In genomic region chr17:84293221-84293620, GRCm38 (mm10) we compare ENCODE assay signal across 15 mouse cellular contexts.
A peak's percentile ranks its signal among the peaks of the same experiment; 100 is the strongest.
DNase-seq lines count a peak whose midpoint lies in the region; ATAC-seq and TF ChIP-seq lines count a peak whose summit lies in the region.
"Had no signal": no experiment of that assay in that cellular context is flagged by ENCODE, and none has a peak within 500 bp of the region (broad histone marks: within the 10 kb centered on the region; RNA-seq: fewer than 3 reads in every experiment).

No protein-coding gene starts in this region.

- no peaks in the 10 kb centered on the region; the same call in 1 of the 2 replicates for H3K36me3 ChIP-seq in midbrain, postnatal 0 days (ENCODE audit: insufficient read depth, low read length)
- no peaks in the 10 kb centered on the region; the same call in 1 of the 2 replicates for H3K36me3 ChIP-seq in midbrain, embryonic 16.5 days (ENCODE audit: control insufficient read depth, insufficient read depth, low read length)
- no peaks in the 10 kb centered on the region for H3K36me3 ChIP-seq in embryonic facial prominence, embryonic 15.5 days
- peaks cover 5% of the 10 kb centered on the region; the same call in 1 of the 2 replicates for H3K36me3 ChIP-seq in limb, embryonic 15.5 days
- H3K36me3 ChIP-seq: midbrain, embryonic 12.5 days had no signal

- no peak for TF ChIP-seq CTCF in midbrain, postnatal 0 days (IDR thresholded peaks at IDR 0.05)

- 0 out of 2 replicates have a peak overlapping the region, but pooled peaks have one; percentile 8 for H3K27ac ChIP-seq in midbrain, postnatal 0 days (ENCODE audit: low read depth, low read length)
- H3K27ac ChIP-seq in midbrain, embryonic 16.5 days (ENCODE audit: low read length), result no peak overlapping the region
- 0 out of 2 replicates have a peak overlapping the region, but pooled peaks have one; percentile 17 for H3K27ac ChIP-seq in embryonic facial prominence, embryonic 15.5 days (replicated peaks)
- peak overlapping the region; percentile 48; the same call in 1 of the 2 replicates for H3K27ac ChIP-seq in limb, embryonic 15.5 days
- H3K27ac ChIP-seq: hindbrain, embryonic 12.5 days; midbrain, embryonic 12.5 days; neural tube, embryonic 12.5 days had no signal

- H3K4me2 ChIP-seq in midbrain, postnatal 0 days (ENCODE audit: low read depth, low read length, poor library complexity, severe bottlenecking), result no peak overlapping the region
- no peak overlapping the region for H3K4me2 ChIP-seq in midbrain, embryonic 16.5 days (ENCODE audit: low read length)
- no peak overlapping the region for H3K4me2 ChIP-seq in embryonic facial prominence, embryonic 15.5 days (replicated peaks)
- no peak overlapping the region for H3K4me2 ChIP-seq in limb, embryonic 15.5 days
- H3K4me2 ChIP-seq: hindbrain, embryonic 12.5 days; midbrain, embryonic 12.5 days; neural tube, embryonic 12.5 days had no signal

- no peaks in the 10 kb centered on the region for H3K9me3 ChIP-seq in midbrain, postnatal 0 days (ENCODE audit: low read length)
- H3K9me3 ChIP-seq in midbrain, embryonic 16.5 days (replicated peaks; ENCODE audit: control insufficient read depth, low read length, poor library complexity, severe bottlenecking), result no peaks in the 10 kb centered on the region
- no peaks in the 10 kb centered on the region for H3K9me3 ChIP-seq in embryonic facial prominence, embryonic 15.5 days (replicated peaks)
- no peaks in the 10 kb centered on the region for H3K9me3 ChIP-seq in limb, embryonic 15.5 days
- H3K9me3 ChIP-seq: hindbrain, embryonic 12.5 days; midbrain, embryonic 12.5 days; neural tube, embryonic 12.5 days had no signal

- intact Hi-C loops in heart, postnatal 14 days (cut with DNase I), result no loop called here

- WGBS in midbrain, postnatal 0 days, result 87% methylated on average over 4 of the region's 4 CpGs
- WGBS in midbrain, embryonic 16.5 days, result 78% methylated on average over 4 of the region's 4 CpGs
- WGBS in embryonic facial prominence, embryonic 15.5 days, result 74% methylated on average over 4 of the region's 4 CpGs
- WGBS in limb, embryonic 15.5 days, result 77% methylated on average over 4 of the region's 4 CpGs

- H3K4me1 ChIP-seq in midbrain, postnatal 0 days (ENCODE audit: insufficient read depth, low read length), result no peaks in the 10 kb centered on the region
- H3K4me1 ChIP-seq in midbrain, embryonic 16.5 days (ENCODE audit: control insufficient read depth, insufficient read depth, low read length), result no peaks in the 10 kb centered on the region
- H3K4me1 ChIP-seq in embryonic facial prominence, embryonic 15.5 days, result no peaks in the 10 kb centered on the region
- no peaks in the 10 kb centered on the region for H3K4me1 ChIP-seq in limb, embryonic 15.5 days
- H3K4me1 ChIP-seq: hindbrain, embryonic 12.5 days; midbrain, embryonic 12.5 days; neural tube, embryonic 12.5 days had no signal

- peak; percentile 36 to 37 for DNase-seq in heart, adult 18-20 months
- DNase-seq in heart, postnatal 14 days, result no peak
- no peak for DNase-seq in midbrain, postnatal 0 days (ENCODE audit: low spot score)
- DNase-seq in layer of hippocampus, adult 8-10 months (ENCODE audit: low spot score in 2 of 2), result no peak
- DNase-seq in ovary, postnatal 10 days (ENCODE audit: low spot score), result no peak
- DNase-seq: B cell, adult 2 months; cerebellum, adult 9-10 months; kidney, adult 9 months; thymus, postnatal 4 days had no signal

- H3K9ac ChIP-seq in midbrain, postnatal 0 days (replicated peaks; ENCODE audit: low read length, poor library complexity, severe bottlenecking), result no peak overlapping the region
- no peak overlapping the region for H3K9ac ChIP-seq in midbrain, embryonic 16.5 days (ENCODE audit: low read depth, low read length)
- H3K9ac ChIP-seq in embryonic facial prominence, embryonic 15.5 days, result no peak overlapping the region
- H3K9ac ChIP-seq in limb, embryonic 15.5 days, result no peak overlapping the region
- H3K9ac ChIP-seq: hindbrain, embryonic 12.5 days; midbrain, embryonic 12.5 days; neural tube, embryonic 12.5 days had no signal

- H3K27me3 ChIP-seq in midbrain, postnatal 0 days (ENCODE audit: insufficient read depth, low read length), result no peaks in the 10 kb centered on the region
- no peaks in the 10 kb centered on the region for H3K27me3 ChIP-seq in midbrain, embryonic 16.5 days (ENCODE audit: control insufficient read depth, insufficient read depth, low read depth, low read length)
- H3K27me3 ChIP-seq in embryonic facial prominence, embryonic 15.5 days, result no peaks in the 10 kb centered on the region
- H3K27me3 ChIP-seq in limb, embryonic 15.5 days, result no peaks in the 10 kb centered on the region
- H3K27me3 ChIP-seq: hindbrain, embryonic 12.5 days; midbrain, embryonic 12.5 days; neural tube, embryonic 12.5 days had no signal

- no peak for ATAC-seq in midbrain, postnatal 0 days (ENCODE audit: low FRiP score)
- no peak for ATAC-seq in midbrain, embryonic 16.5 days
- no peak for ATAC-seq in embryonic facial prominence, embryonic 15.5 days (ENCODE audit: insufficient number of reproducible peaks, low FRiP score, low TSS enrichment, low read depth)
- ATAC-seq in limb, embryonic 15.5 days (ENCODE audit: insufficient number of reproducible peaks, low FRiP score, low TSS enrichment, low read depth), result no peak

- H3K4me3 ChIP-seq in midbrain, postnatal 0 days (ENCODE audit: low read depth, low read length), result no peak overlapping the region
- no peak overlapping the region for H3K4me3 ChIP-seq in midbrain, embryonic 16.5 days (ENCODE audit: low read depth, low read length)
- H3K4me3 ChIP-seq in embryonic facial prominence, embryonic 15.5 days (replicated peaks), result no peak overlapping the region
- H3K4me3 ChIP-seq in limb, embryonic 15.5 days, result no peak overlapping the region
- H3K4me3 ChIP-seq: hindbrain, embryonic 12.5 days; midbrain, embryonic 12.5 days; neural tube, embryonic 12.5 days had no signal

Comparison
In these comparisons a context has a peak if more than half of its experiments do, and no peak if none do; other contexts are left out.
1. DNase-seq: peak in heart, adult 18-20 months (2 of 2); none in heart, postnatal 14 days (0 of 2), midbrain, postnatal 0 days (single experiment), layer of hippocampus, adult 8-10 months (0 of 2) and ovary, postnatal 10 days (single experiment).